ENCODE assay signal across 18 mouse cellular contexts in the genomic region with DNA sequence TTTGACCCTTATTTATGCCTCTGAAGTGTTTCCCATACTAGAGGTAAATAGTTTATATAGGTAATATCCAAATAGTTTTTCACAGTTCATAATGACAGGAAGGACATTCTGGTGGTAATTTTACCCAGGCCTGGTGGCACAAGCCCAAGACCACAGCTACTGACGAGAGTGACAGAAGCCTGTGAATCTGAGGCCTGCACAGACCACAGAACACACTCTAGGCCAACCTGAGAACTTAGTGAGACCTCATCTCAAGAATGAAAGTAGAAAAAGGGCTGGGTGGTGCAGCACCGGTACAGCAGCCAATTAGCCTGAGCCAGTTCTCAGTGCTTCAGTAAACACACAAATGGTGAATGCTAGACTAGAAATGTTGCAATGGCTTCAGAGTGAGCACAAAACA. TPM values are rescaled to one million over a fixed set of nuclear protein-coding genes. Genes with fewer than 3 reads are reported as not detected.
DNase-seq lines count a peak whose midpoint lies in the region.
"Had no signal": no experiment of that assay in that cellular context is flagged by ENCODE, and none has a peak within 500 bp of the region (broad histone marks: within the 10 kb centered on the region; RNA-seq: fewer than 3 reads in every experiment).

No protein-coding gene starts in this region.

- intact Hi-C loops in gastrocnemius, postnatal 14 days (cut with DNase I; ENCODE audit: low total_unique reads) = no loop called here

- peak; percentile 63 for DNase-seq in 416B (ENCODE audit: low read depth)
- peak; percentile 9 to 33 for DNase-seq in natural killer cell, adult 2 months (ENCODE audit: low spot score in 2 of 2)
- no peak for DNase-seq in gastrocnemius, postnatal 10 days
- no peak for DNase-seq in gastrocnemius, postnatal 14 days
- DNase-seq: adrenal gland, adult 2 months; adrenal gland, adult 8-10 months; adrenal gland, postnatal 10 days; adrenal gland, postnatal 14 days; adrenal gland, postnatal 25 days; adrenal gland, postnatal 36 days; B cell, adult 2 months; cerebellum, adult 11 months; cerebellum, adult 11-12 months; cerebellum, adult 18-20 months; cerebellum, adult 2 months had no signal

RNA-seq across cellular contexts. Expression of gene Fam71d, which starts 26.4 kb away (rescaled TPM):
- not detected for total RNA-seq in gastrocnemius, postnatal 10 days (2021)
- total RNA-seq in gastrocnemius, postnatal 14 days (2021) = under 1 TPM in 1 of 2 experiments, not detected in 1; 0.25 TPM
- total RNA-seq: CH12.LX, ES-E14, MEL had no signal

RNA-seq across cellular contexts. Expression of gene Mpp5, which starts 30.9 kb away (rescaled TPM):
- total RNA-seq in gastrocnemius, postnatal 10 days (2021) = 10 to 100 TPM; 22.1 to 22.4 TPM
- 10 to 100 TPM; 12.7 to 18.4 TPM for total RNA-seq in gastrocnemius, postnatal 14 days (2021)

Comparison
In these comparisons a context has a peak if more than half of its experiments do, and no peak if none do; other contexts are left out.
1. DNase-seq: peak in 416B (single experiment) and natural killer cell, adult 2 months (2 of 2); none in gastrocnemius, postnatal 10 days (single experiment) and gastrocnemius, postnatal 14 days (single experiment).